Mouse (Mus musculus) limb, embryonic 14.5 days (tissue): ENCODE measurements around the gene Vmn2r13. TPM values are rescaled to one million over a fixed set of nuclear protein-coding genes. Genes with fewer than 3 reads are reported as not detected.

Experiments
- ATAC-seq: fragments of 200-750 bp; cut with Nextera tagmentation; 2 replicates; pipeline ENCODE4 v1.8.0; 2017; ENCODE audit warnings: low read depth, moderate number of reproducible peaks, moderate TSS enrichment; ENCODE audit not compliant: low FRiP score
- DNase-seq: peaks from one replicate; pipeline ENCODE4 v3.0.0-alpha.2; 2015; ENCODE audit warnings: low spot score
- H3K27ac ChIP-seq: fragments of 300-500 bp; sonication (generic); replicated peaks from 2 replicates; pipeline ENCODE4 v1.5.1; 2014; ENCODE audit warnings: low read depth, mild to moderate bottlenecking, low read length, moderate library complexity, mixed read lengths
- H3K27me3 ChIP-seq: fragments of 300-500 bp; sonication (generic); 2 replicates; pipeline ENCODE4 v1.6.1; 2014; ENCODE audit warnings: low read length, mixed read lengths; ENCODE audit not compliant: control insufficient read depth, insufficient read depth
- H3K36me3 ChIP-seq: fragments of 300-500 bp; sonication (generic); 2 replicates; pipeline ENCODE4 v1.6.1; 2014; ENCODE audit warnings: mild to moderate bottlenecking, low read length, moderate library complexity, mixed read lengths; ENCODE audit not compliant: control insufficient read depth, insufficient read depth
- H3K4me1 ChIP-seq: fragments of 300-500 bp; sonication (generic); 2 replicates; pipeline ENCODE4 v1.6.1; 2014; ENCODE audit warnings: antibody characterized with exemption, low read length, mixed read lengths; ENCODE audit not compliant: control insufficient read depth, insufficient read depth
- H3K4me2 ChIP-seq: fragments of 300-500 bp; sonication (generic); replicated peaks from 2 replicates; pipeline ENCODE4 v1.6.1; 2014; ENCODE audit warnings: low read depth, mild to moderate bottlenecking, low read length, moderate library complexity; ENCODE audit not compliant: severe bottlenecking
- H3K4me3 ChIP-seq: fragments of 300-500 bp; sonication (generic); replicated peaks from 2 replicates; pipeline ENCODE4 v1.5.1; 2014; ENCODE audit warnings: low read length
- H3K9ac ChIP-seq: fragments of 300-500 bp; sonication (generic); 2 replicates; pipeline ENCODE4 v1.6.1; 2014; ENCODE audit warnings: mild to moderate bottlenecking, low read depth, low read length, moderate library complexity; ENCODE audit not compliant: severe bottlenecking
- H3K9me3 ChIP-seq: fragments of 300-500 bp; sonication (generic); 2 replicates; pipeline ENCODE4 v1.6.1; 2016; ENCODE audit warnings: low read length; ENCODE audit not compliant: control insufficient read depth
- POLR2A ChIP-seq: fragments of 200-500 bp; IDR thresholded peaks from 2 replicates; pipeline ENCODE4 v1.8.0; 2012; ENCODE audit warnings: inconsistent platforms, mild to moderate bottlenecking, moderate library complexity, borderline replicate concordance; ENCODE audit not compliant: insufficient read depth, insufficient read length; ENCODE audit errors: extremely low read depth
- WGBS: fragments of 180-500 bp; shearing (Covaris S2); extraction: QIAGEN DNeasy Blood & Tissue Kit; methylation state at CpG from one replicate; pipeline ENCODE4 v1.1.7; 2014; 5-methylcytosine and 5-hydroxymethylcytosine counted together
- polyA plus RNA-seq, 2 experiments: library from polyadenylated mRNA; depleted of rRNA in 1 of 2; stranded (reverse) in 1 of 2; unstranded in 1 of 2; fragments of >200 nt; fragmentation: Nextera tagmentation in 1 of 2; extraction: Ambion mirVana in 1 of 2; gene quantifications; 2 replicates each; pipeline versions ENCODE4 v1.2.1 to v1.2.3; 2012 to 2014

The Vmn2r13 gene
- polyA plus RNA-seq, 2 experiments, result not detected

DNA sequence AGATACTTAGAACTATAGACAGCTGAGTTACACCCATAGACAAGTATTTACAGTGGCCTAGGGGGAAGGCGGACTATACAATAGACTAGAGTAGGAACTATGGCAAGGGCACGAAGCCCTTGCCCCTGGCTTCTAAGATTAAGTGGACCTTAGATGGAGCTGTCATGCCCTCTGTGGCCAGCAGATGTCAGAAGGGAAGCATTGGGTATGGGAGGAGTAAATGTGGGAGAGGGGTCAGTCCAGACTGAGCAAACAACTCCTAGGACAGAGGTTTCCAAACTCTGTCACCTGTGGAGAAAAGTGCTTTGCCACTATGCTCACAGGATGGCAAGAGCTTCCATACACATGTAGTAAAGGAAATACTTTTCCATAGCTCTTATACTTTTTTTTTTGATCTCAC, 52.5 kb downstream of the Vmn2r13 start:
- DNase-seq (no peak), ATAC-seq (no peak)
- no peak for TF ChIP-seq POLR2A
- no peaks in the 10 kb centered on the region for H3K4me1 ChIP-seq
- H3K4me3 ChIP-seq, result no peak overlapping the region
- 77% methylated on average over 2 of the region's 2 CpGs for WGBS
- H3K27me3 ChIP-seq, result no peaks in the 10 kb centered on the region
- H3K27ac ChIP-seq, result no peak overlapping the region
- no peak overlapping the region for H3K4me2 ChIP-seq
- no peaks in the 10 kb centered on the region for H3K36me3 ChIP-seq
- H3K9ac ChIP-seq, result no peak overlapping the region
- H3K9me3 ChIP-seq, result 0 out of 2 replicates have a peak, but pooled peaks cover 4% of the 10 kb centered on the region

DNA sequence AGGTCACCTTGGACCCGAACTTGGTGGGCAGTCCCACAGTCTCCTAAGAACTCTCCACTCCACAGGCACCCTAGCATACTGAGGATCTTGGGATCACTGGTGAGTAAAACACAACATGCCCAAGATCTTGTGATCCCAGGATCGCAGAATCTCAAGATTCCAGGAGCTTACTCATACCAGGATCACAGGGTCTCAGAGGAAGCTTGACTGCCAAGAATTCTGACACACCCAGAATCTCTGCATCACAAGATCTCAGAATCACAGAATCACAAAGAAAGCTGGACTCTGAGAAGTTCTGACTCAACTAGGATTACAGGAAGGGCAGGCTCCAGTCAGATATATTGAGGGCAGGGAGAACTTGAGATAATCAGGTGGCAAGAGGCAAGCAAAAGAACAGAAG, 55.3 kb downstream of the Vmn2r13 start:
- Histone ChIP-seq H3K4me2 (no peak overlapping the region), H3K4me1 (no peaks in the 10 kb centered on the region), H3K27ac (no peak overlapping the region), H3K4me3 (no peak overlapping the region), H3K9me3 (0 out of 2 replicates have a peak, but pooled peaks cover 4% of the 10 kb centered on the region), H3K36me3 (no peaks in the 10 kb centered on the region), H3K9ac (no peak overlapping the region), H3K27me3 (no peaks in the 10 kb centered on the region)
- DNase-seq, result no peak
- ATAC-seq, result no peak
- 70% methylated on average over 2 of the region's 2 CpGs for WGBS
- TF ChIP-seq POLR2A, result no peak

Other genes with a start within 250 kb of the Vmn2r13 start
- gene Vmn2r10, start 185.7 kb downstream of the Vmn2r13 start, polyA plus RNA-seq (2012; rRNA removed), result not detected in 2 replicates
- gene Vmn2r10, start 185.7 kb downstream of the Vmn2r13 start, polyA plus RNA-seq (2014; fragmentation: Nextera tagmentation; extraction: Ambion mirVana), result not detected in 2 replicates
- not detected in 2 replicates for gene Vmn2r11, start 132.6 kb downstream of the Vmn2r13 start, polyA plus RNA-seq (2012; rRNA removed)
- not detected in 2 replicates for gene Vmn2r11, start 132.6 kb downstream of the Vmn2r13 start, polyA plus RNA-seq (2014; fragmentation: Nextera tagmentation; extraction: Ambion mirVana)
- not detected in 2 replicates for gene Vmn2r12, start 94.2 kb downstream of the Vmn2r13 start, polyA plus RNA-seq (2012; rRNA removed)
- not detected in 2 replicates for gene Vmn2r12, start 94.2 kb downstream of the Vmn2r13 start, polyA plus RNA-seq (2014; fragmentation: Nextera tagmentation; extraction: Ambion mirVana)
- not detected in 2 replicates for gene Vmn2r14, start 32.5 kb upstream of the Vmn2r13 start, polyA plus RNA-seq (2012; rRNA removed)
- not detected in 2 replicates for gene Vmn2r14, start 32.5 kb upstream of the Vmn2r13 start, polyA plus RNA-seq (2014; fragmentation: Nextera tagmentation; extraction: Ambion mirVana)
- gene Vmn2r15, start 105.4 kb upstream of the Vmn2r13 start, polyA plus RNA-seq (2012; rRNA removed), result not detected in 2 replicates
- not detected in 2 replicates for gene Vmn2r15, start 105.4 kb upstream of the Vmn2r13 start, polyA plus RNA-seq (2014; fragmentation: Nextera tagmentation; extraction: Ambion mirVana)
- gene Vmn2r16, start 138.0 kb upstream of the Vmn2r13 start, polyA plus RNA-seq (2012; rRNA removed), result not detected in 2 replicates
- not detected in 2 replicates for gene Vmn2r16, start 138.0 kb upstream of the Vmn2r13 start, polyA plus RNA-seq (2014; fragmentation: Nextera tagmentation; extraction: Ambion mirVana)
- gene Vmn2r17, start 227.5 kb upstream of the Vmn2r13 start, polyA plus RNA-seq (2012; rRNA removed), result not detected in 2 replicates
- gene Vmn2r17, start 227.5 kb upstream of the Vmn2r13 start, polyA plus RNA-seq (2014; fragmentation: Nextera tagmentation; extraction: Ambion mirVana), result not detected in 2 replicates